Mouse (Mus musculus): ENCODE results near the gene Zdhhc20.

GRCm38 (mm10) chr14:57937297-57937696 lies 47.2 kb upstream of the Zdhhc20 start:
- TF ChIP-seq EP300 (IDR thresholded peaks at IDR 0.05; ENCODE audit: insufficient read depth, low read depth, low read length) (no peak), POLR2A (IDR thresholded peaks at IDR 0.05; ENCODE audit: insufficient read depth, low read length) (no peak), CTCF (IDR thresholded peaks at IDR 0.05; ENCODE audit: low read depth, low read length) (no peak)

Data from ES-Bruce4 (cell line).